Mouse (Mus musculus) MEL (cell line): Measurements from ENCODE around the gene Cdk5r2. TPM values are rescaled to one million over a fixed set of nuclear protein-coding genes. Genes with fewer than 3 reads are reported as not detected.

Experiments used
- DNase-seq: peaks from one replicate; pipeline ENCODE4 v3.0.0; 2011; ENCODE audit warnings: low read depth, low spot score
- H3K27ac ChIP-seq: 2 replicates; pipeline ENCODE4 v1.5.1; 2012; ENCODE audit warnings: low read depth, mild to moderate bottlenecking, control low read depth, low read length, moderate library complexity; ENCODE audit not compliant: control insufficient read depth
- H3K27me3 ChIP-seq, 2 experiments: fragments of 150-350 bp in 1 of 2; sonication (generic) in 1 of 2; 2 replicates each; pipeline ENCODE4 v1.6.1; 2012; ENCODE audit warnings: low read length in 2 of 2, mild to moderate bottlenecking in 2 of 2, improper control_type of control experiment in 1 of 2, moderate library complexity in 1 of 2; ENCODE audit not compliant: insufficient read depth in 2 of 2, control insufficient read depth in 1 of 2
- H3K36me3 ChIP-seq, 2 experiments: 2 replicates each; pipeline ENCODE4 v1.6.1; 2012 to 2014; ENCODE audit warnings: low read length in 2 of 2, improper control_type of control experiment in 1 of 2, inconsistent platforms in 1 of 2, mild to moderate bottlenecking in 1 of 2; ENCODE audit not compliant: insufficient read depth in 2 of 2, control insufficient read depth in 1 of 2
- H3K4me1 ChIP-seq, 2 experiments: fragments of 150-350 bp in 1 of 2; sonication (generic) in 1 of 2; 2 replicates each; pipeline ENCODE4 v1.6.1; 2012; ENCODE audit warnings: low read length in 2 of 2, improper control_type of control experiment in 1 of 2, mild to moderate bottlenecking in 1 of 2; ENCODE audit not compliant: insufficient read depth in 2 of 2, control insufficient read depth in 1 of 2
- H3K4me3 ChIP-seq, 2 experiments: fragments of 150-350 bp in 1 of 2; sonication (generic) in 1 of 2; 2 replicates each; pipeline ENCODE4 v1.5.1; 2012; ENCODE audit warnings: low read depth in 2 of 2, low read length in 2 of 2, mild to moderate bottlenecking in 2 of 2, moderate library complexity in 2 of 2, control low read depth in 1 of 2, improper control_type of control experiment in 1 of 2; ENCODE audit not compliant: control insufficient read depth in 1 of 2, insufficient read depth in 1 of 2
- H3K79me2 ChIP-seq: 2 replicates; pipeline ENCODE4 v1.6.1; 2012; ENCODE audit warnings: mild to moderate bottlenecking, low read length, moderate library complexity; ENCODE audit not compliant: control insufficient read depth, poor library complexity, insufficient read depth
- H3K9ac ChIP-seq: 2 replicates; pipeline ENCODE4 v1.6.1; 2012; ENCODE audit warnings: low read depth, mild to moderate bottlenecking, control low read depth, low read length, moderate library complexity; ENCODE audit not compliant: control insufficient read depth, poor library complexity, severe bottlenecking
- H3K9me3 ChIP-seq: fragments of 150-350 bp; sonication (generic); replicated peaks from 2 replicates; pipeline ENCODE4 v1.6.1; 2012; ENCODE audit warnings: mild to moderate bottlenecking, low read length, improper control_type of control experiment, moderate library complexity; ENCODE audit not compliant: insufficient read depth
- BHLHE40 ChIP-seq: IDR thresholded peaks from 2 replicates; pipeline ENCODE4 v1.6.1; 2012; ENCODE audit warnings: low read depth, mild to moderate bottlenecking, inconsistent platforms, low read length, improper control_type of control experiment, borderline replicate concordance
- E2F4 ChIP-seq: IDR thresholded peaks from 2 replicates; pipeline ENCODE4 v1.6.1; 2011; ENCODE audit warnings: low read depth, low read length, improper control_type of control experiment, borderline replicate concordance
- GATA1 ChIP-seq: IDR thresholded peaks from 2 replicates; pipeline ENCODE4 v1.6.1; 2011; ENCODE audit warnings: low read depth, low read length, improper control_type of control experiment
- MAFK ChIP-seq: IDR thresholded peaks from 2 replicates; pipeline ENCODE4 v1.6.1; 2011; ENCODE audit warnings: low read depth, mild to moderate bottlenecking, low read length, improper control_type of control experiment, borderline replicate concordance
- MAX ChIP-seq: IDR thresholded peaks from 2 replicates; pipeline ENCODE4 v1.6.1; 2011; ENCODE audit warnings: low read length, improper control_type of control experiment
- MAZ ChIP-seq: IDR thresholded peaks from 2 replicates; pipeline ENCODE4 v1.6.1; 2012; ENCODE audit warnings: low read depth, mild to moderate bottlenecking, inconsistent platforms, low read length, improper control_type of control experiment
- MEF2A ChIP-seq: IDR thresholded peaks from 2 replicates; pipeline ENCODE4 v1.6.1; 2014; ENCODE audit warnings: low read depth, mild to moderate bottlenecking, inconsistent platforms, low read length, improper control_type of control experiment; ENCODE audit not compliant: poor library complexity, insufficient replicate concordance, severe bottlenecking; ENCODE audit errors: extremely low read depth
- MXI1 ChIP-seq: IDR thresholded peaks from 2 replicates; pipeline ENCODE4 v1.6.1; 2011; ENCODE audit warnings: mild to moderate bottlenecking, low read depth, low read length, improper control_type of control experiment
- POLR2AphosphoS2 ChIP-seq: IDR thresholded peaks from 2 replicates; pipeline ENCODE4 v1.6.1; 2011; ENCODE audit warnings: low read length, improper control_type of control experiment
- USF1 ChIP-seq: IDR thresholded peaks from 2 replicates; pipeline ENCODE4 v1.6.1; 2014; ENCODE audit warnings: low read depth, mild to moderate bottlenecking, inconsistent platforms, low read length, improper control_type of control experiment, moderate library complexity
- ZKSCAN1 ChIP-seq: IDR thresholded peaks from 2 replicates; pipeline ENCODE4 v1.6.1; 2012; ENCODE audit warnings: low read depth, mild to moderate bottlenecking, inconsistent platforms, low read length, improper control_type of control experiment, moderate library complexity
- ZNF384 ChIP-seq: IDR thresholded peaks from 2 replicates; pipeline ENCODE4 v1.6.1; 2012; ENCODE audit warnings: low read depth, mild to moderate bottlenecking, inconsistent platforms, low read length, improper control_type of control experiment
- polyA plus RNA-seq, 2 experiments: library from polyadenylated mRNA; stranded (reverse) in 1 of 2; unstranded in 1 of 2; fragments of >175 nt in 1 of 2; fragments of >200 nt in 1 of 2; gene quantifications; 2 replicates each; pipeline versions ENCODE4 v1.2.1 to v1.2.4; 2012; ENCODE audit warnings: low replicate concordance in 2 of 2, low read depth in 1 of 2; ENCODE audit not compliant: insufficient read length in 2 of 2, insufficient read depth in 1 of 2, missing spikeins in 1 of 2
- total RNA-seq: library from RNA; depleted of rRNA; stranded (reverse); fragments of 300-350 nt; gene quantifications from 2 replicates; pipeline ENCODE4 v1.2.3, GENCODE M21; 2012

The Cdk5r2 gene
- total and polyA plus RNA-seq, 3 experiments = not detected

- H3K9ac ChIP-seq = no peak overlapping the region
- no peak for TF ChIP-seq E2F4
- TF ChIP-seq MAFK = no peak
- no peak for TF ChIP-seq GATA1
- no peak overlapping the region for H3K4me3 ChIP-seq
- H3K79me2 ChIP-seq = no peaks in the 10 kb centered on the region
- H3K27me3 ChIP-seq = no peaks in the 10 kb centered on the region
- no peak overlapping the region for H3K27ac ChIP-seq
- H3K9me3 ChIP-seq = no peaks in the 10 kb centered on the region
- DNase-seq = no peak
- no peaks in the 10 kb centered on the region for H3K4me1 ChIP-seq
- no peaks in the 10 kb centered on the region for H3K36me3 ChIP-seq
Observed at GRCm38 (mm10) chr1:74843090-74843489, 11.6 kb upstream of the Cdk5r2 start.

- Histone ChIP-seq H3K79me2 (no peaks in the 10 kb centered on the region), H3K27ac (no peak overlapping the region)
Observed at GRCm38 (mm10) chr1:74846341-74846740, 8.4 kb upstream of the Cdk5r2 start.

DNA sequence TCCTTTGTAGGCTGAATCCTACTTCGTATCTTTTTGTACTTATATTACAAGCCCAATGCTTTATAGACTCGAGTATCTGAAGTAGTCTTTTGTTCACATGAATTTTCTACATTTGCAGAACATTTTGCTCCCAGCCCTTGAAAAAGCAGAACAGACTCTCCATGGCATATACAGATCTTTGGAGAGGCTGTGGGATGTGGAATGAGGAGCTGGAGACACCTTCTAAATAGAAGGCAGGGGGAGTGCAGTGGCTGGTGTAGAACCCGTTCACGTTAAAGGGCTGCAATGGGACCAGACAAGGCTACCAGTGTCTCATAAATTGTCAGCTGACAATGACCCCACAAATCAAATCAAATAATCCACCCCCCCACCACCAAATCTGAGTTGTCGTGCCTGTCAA, 5.8 kb upstream of the Cdk5r2 start:
- Histone ChIP-seq H3K9me3 (no peaks in the 10 kb centered on the region), H3K79me2 (no peaks in the 10 kb centered on the region), H3K27me3 (no peaks in the 10 kb centered on the region; a peak in 1 of 4 replicates), H3K4me3 (no peak overlapping the region), H3K4me1 (no peaks in the 10 kb centered on the region), H3K27ac (no peak overlapping the region), H3K9ac (no peak overlapping the region), H3K36me3 (no peaks in the 10 kb centered on the region)
- TF ChIP-seq POLR2AphosphoS2 = no peak
- no peak for TF ChIP-seq MAZ
- no peak for TF ChIP-seq GATA1
- TF ChIP-seq MXI1 = no peak
- DNase-seq = no peak

More at GRCm38 (mm10) chr1:74846341-74846740, 8.4 kb upstream of the Cdk5r2 start:
- no peak overlapping the region for H3K4me3 ChIP-seq
- H3K27me3 ChIP-seq = no peaks in the 10 kb centered on the region; a peak in 1 of 4 replicates
- no peaks in the 10 kb centered on the region for H3K36me3 ChIP-seq
- H3K9me3 ChIP-seq = no peaks in the 10 kb centered on the region
- TF ChIP-seq MAZ (no peak), MEF2A (no peak), USF1 (no peak), MAX (no peak), BHLHE40 (no peak), ZNF384 (no peak), ZKSCAN1 (no peak), GATA1 (no peak)
- H3K4me1 ChIP-seq = no peaks in the 10 kb centered on the region
- DNase-seq = no peak
- no peak overlapping the region for H3K9ac ChIP-seq
